Mouse (Mus musculus) stomach, postnatal 0 days (tissue): ENCODE measurements around the gene Sema6b. TPM values are rescaled to one million over a fixed set of nuclear protein-coding genes. Genes with fewer than 3 reads are reported as not detected.

Experiments used
- ATAC-seq: fragments of 200-750 bp; cut with Nextera tagmentation; 2 replicates; pipeline ENCODE4 v1.8.0; 2017; ENCODE audit not compliant: low FRiP score, low TSS enrichment
- DNase-seq: peaks from one replicate; pipeline ENCODE4 v3.0.0-alpha.2; 2016; ENCODE audit warnings: low spot score
- H3K27ac ChIP-seq: fragments of 300-500 bp; sonication (generic); replicated peaks from 2 replicates; pipeline ENCODE4 v1.5.1; 2014; ENCODE audit warnings: mild to moderate bottlenecking, control low read depth
- H3K27me3 ChIP-seq: fragments of 300-500 bp; sonication (generic); 2 replicates; pipeline ENCODE4 v1.6.1; 2014; ENCODE audit warnings: low read length; ENCODE audit not compliant: control insufficient read depth, insufficient read depth
- H3K36me3 ChIP-seq: fragments of 300-500 bp; sonication (generic); 2 replicates; pipeline ENCODE4 v1.6.1; 2014; ENCODE audit warnings: low read length, mixed read lengths; ENCODE audit not compliant: control insufficient read depth, insufficient read depth
- H3K4me1 ChIP-seq: fragments of 300-500 bp; sonication (generic); replicated peaks from 2 replicates; pipeline ENCODE4 v1.6.1; 2014; ENCODE audit warnings: antibody characterized with exemption; ENCODE audit not compliant: control insufficient read depth, insufficient read depth
- H3K4me2 ChIP-seq: fragments of 300-500 bp; sonication (generic); replicated peaks from 2 replicates; pipeline ENCODE4 v1.6.1; 2014; ENCODE audit warnings: low read depth, mild to moderate bottlenecking, control low read depth, moderate library complexity
- H3K4me3 ChIP-seq: fragments of 300-500 bp; sonication (generic); 2 replicates; pipeline ENCODE4 v1.5.1; 2014; ENCODE audit warnings: low read depth, low read length, control low read depth
- H3K9ac ChIP-seq: fragments of 300-500 bp; sonication (generic); 2 replicates; pipeline ENCODE4 v1.6.1; 2014; ENCODE audit warnings: mild to moderate bottlenecking, low read length, control low read depth, mixed read lengths
- H3K9me3 ChIP-seq: fragments of 300-500 bp; sonication (generic); 2 replicates; pipeline ENCODE4 v1.6.1; 2016; ENCODE audit warnings: low read length; ENCODE audit not compliant: control insufficient read depth
- CTCF ChIP-seq: IDR thresholded peaks from 2 replicates; pipeline ENCODE4 v1.5.1; 2016; ENCODE audit warnings: antibody characterized with exemption, low read depth, mild to moderate bottlenecking, moderate library complexity
- EP300 ChIP-seq: optimal IDR thresholded peaks from 2 replicates; pipeline ENCODE3; 2016; ENCODE audit warnings: antibody characterized with exemption
- WGBS: fragments of 180-500 bp; shearing (Covaris S2); extraction: QIAGEN DNeasy Blood & Tissue Kit; methylation state at CpG from one replicate; pipeline ENCODE4 v1.1.7; 2014; 5-methylcytosine and 5-hydroxymethylcytosine counted together
- polyA plus RNA-seq: library from polyadenylated mRNA; unstranded; fragments of >200 nt; fragmentation: Nextera tagmentation; extraction: Ambion mirVana; gene quantifications from 2 replicates; pipeline ENCODE4 v1.2.1, GENCODE M21; 2015

Sema6b gene
- polyA plus RNA-seq, 1 experiment from 2014 or later = 0.39 TPM

DNA sequence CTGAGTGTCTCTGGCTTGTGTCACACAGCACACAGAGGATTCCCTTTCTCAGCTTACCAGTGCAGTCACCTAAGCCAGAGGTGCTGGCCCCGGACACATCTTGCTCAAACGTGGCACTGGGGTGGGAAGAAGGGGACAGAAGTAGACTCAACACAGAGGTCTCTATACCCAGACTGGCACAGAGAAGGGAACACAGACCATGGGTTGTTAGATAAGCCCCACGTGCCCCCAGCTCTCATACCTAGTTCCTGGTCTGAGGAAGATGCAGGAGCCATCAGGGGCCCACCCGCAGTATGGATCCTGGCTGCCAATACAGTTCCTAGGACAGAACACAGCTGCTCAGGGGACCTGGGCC lies 14.9 kb downstream of the Sema6b start:
- no peaks in the 10 kb centered on the region for H3K4me1 ChIP-seq
- no peak for DNase-seq
- no peaks in the 10 kb centered on the region for H3K36me3 ChIP-seq
- no peak overlapping the region for H3K27ac ChIP-seq
- H3K9me3 ChIP-seq = 0 out of 2 replicates have a peak, but pooled peaks cover 3% of the 10 kb centered on the region
- 92% methylated on average over 4 of the region's 4 CpGs for WGBS
- H3K4me2 ChIP-seq = no peak overlapping the region
- H3K27me3 ChIP-seq = no peaks in the 10 kb centered on the region
- H3K9ac ChIP-seq = no peak overlapping the region
- no peak for TF ChIP-seq EP300
- no peak for TF ChIP-seq CTCF
- ATAC-seq = 0 out of 2 replicates have a peak, but pooled peaks have one; percentile 1
- H3K4me3 ChIP-seq = no peak overlapping the region

DNA sequence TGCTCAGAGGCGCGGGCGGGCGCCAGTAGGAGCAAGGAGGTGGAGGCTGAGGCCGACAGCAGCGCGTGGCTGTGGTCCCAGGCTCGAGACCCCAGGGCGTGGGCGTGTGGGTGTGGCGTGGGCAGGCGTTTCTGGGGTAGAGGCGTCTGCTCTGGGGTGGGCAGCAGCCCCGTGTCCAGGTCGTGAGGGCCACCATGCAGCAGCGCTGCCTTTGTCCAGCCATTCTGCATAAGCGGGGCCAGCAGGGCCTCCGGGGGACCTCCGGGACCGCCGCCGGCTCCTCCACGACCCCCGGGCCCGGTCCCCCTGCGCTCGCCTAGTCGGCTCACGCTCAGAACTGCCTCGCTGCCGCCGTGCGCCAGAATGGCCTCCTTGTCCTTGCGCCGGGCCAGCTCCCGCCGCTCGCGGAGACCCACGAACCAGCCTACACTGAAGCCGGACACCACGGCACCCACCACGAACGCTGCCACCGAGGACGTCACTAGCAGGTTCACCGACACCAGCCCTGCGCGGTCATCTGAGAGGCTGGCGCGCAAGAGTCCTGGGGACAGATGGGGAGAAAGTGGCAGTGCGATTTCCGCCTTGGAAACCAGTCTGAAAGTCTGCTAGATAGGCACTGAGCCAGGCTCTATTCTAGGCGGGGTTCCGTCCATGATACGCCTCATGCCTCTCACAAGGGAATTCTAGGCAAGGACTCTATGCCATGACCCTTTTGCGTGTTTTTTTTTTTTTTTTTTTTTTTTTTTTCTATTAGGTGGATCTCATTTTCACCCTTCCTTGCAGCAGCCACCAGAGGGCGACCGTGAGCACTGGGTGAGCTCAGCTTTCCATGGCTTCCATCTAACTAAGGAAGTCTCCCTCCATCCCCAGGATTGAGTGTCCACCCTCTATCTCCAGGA lies 15.5 kb downstream of the Sema6b start:
- WGBS = 17% methylated on average over 47 of the region's 59 CpGs
- Histone ChIP-seq H3K27ac (no peak overlapping the region), H3K27me3 (peaks cover 4% of the 10 kb centered on the region; the same call in 1 of the 2 replicates), H3K4me2 (peak overlapping the region; percentile 85), H3K36me3 (no peaks in the 10 kb centered on the region), H3K4me3 (peak overlapping the region; percentile 40), H3K9me3 (0 out of 2 replicates have a peak, but pooled peaks cover 3% of the 10 kb centered on the region), H3K4me1 (no peaks in the 10 kb centered on the region), H3K9ac (peak overlapping the region; percentile 54)
- ATAC-seq (peak; percentile 35), DNase-seq (peak; percentile 82)
- peak; percentile 79 for TF ChIP-seq CTCF
- no peak for TF ChIP-seq EP300

DNA sequence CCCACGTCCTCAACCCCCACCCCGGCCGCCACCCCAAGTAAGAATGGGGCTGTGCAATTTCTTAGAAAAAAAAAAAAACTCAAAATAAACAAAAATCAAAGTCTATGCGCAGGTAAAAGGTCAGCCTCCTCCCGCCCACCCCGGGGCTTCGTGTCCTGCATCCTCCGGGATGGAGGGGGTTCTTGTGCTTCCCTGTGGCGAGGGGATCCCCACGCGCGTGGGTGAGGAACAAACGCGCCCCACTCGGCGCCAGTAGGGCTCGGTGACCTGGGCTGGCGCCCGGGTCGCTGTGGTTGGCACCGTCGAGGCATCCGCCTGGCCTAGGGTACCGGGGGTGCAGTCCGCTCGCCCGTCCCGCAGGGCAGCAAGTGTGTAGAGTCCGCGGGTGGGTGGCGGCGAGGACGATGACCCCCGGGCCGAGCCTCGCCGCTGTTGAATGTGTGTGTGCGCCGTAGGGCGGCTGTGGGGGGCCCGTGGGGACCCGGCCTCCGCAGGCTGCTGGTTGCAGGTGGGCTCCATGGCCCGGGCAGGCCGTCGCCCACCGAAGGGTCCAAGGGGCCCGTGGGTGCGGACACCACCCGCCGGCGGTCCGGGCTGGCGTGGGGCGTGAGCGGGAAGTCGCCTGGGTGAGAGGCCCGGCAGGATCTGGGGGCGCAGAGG lies 16.3 kb downstream of the Sema6b start:
- H3K27ac ChIP-seq = no peak overlapping the region
- H3K4me2 ChIP-seq = peak overlapping the region; percentile 85
- H3K4me3 ChIP-seq = peak overlapping the region; percentile 40
- H3K4me1 ChIP-seq = no peaks in the 10 kb centered on the region
- TF ChIP-seq EP300 = no peak
- TF ChIP-seq CTCF = no peak
- ATAC-seq (0 out of 2 replicates have a peak, but pooled peaks have one; percentile 6), DNase-seq (no peak)
- H3K9me3 ChIP-seq = 0 out of 2 replicates have a peak, but pooled peaks cover 3% of the 10 kb centered on the region
- H3K27me3 ChIP-seq = peaks cover 4% of the 10 kb centered on the region; the same call in 1 of the 2 replicates
- peak overlapping the region; percentile 54; the same call in 1 of the 2 replicates for H3K9ac ChIP-seq
- no peaks in the 10 kb centered on the region for H3K36me3 ChIP-seq
- WGBS = 42% methylated on average over 44 of the region's 59 CpGs

DNA sequence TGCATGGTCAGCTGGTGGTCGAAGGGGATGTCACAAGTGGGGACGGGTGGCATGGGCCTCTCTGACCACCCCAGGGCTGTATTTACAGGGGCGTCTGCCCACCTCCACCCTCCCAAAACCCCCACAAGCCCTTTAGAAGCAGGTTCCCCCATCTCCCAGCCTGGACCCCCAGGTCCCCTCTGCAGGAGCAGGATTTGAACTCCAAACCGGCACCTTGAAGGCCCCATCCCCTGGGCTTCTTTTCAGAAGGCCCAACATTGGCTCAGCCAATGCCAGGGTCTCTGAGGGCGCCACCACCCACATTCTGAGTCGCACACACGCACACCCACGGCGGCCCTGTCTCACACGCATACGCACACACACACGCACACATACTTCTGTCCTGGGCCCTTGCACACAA lies 17.0 kb downstream of the Sema6b start:
- no peaks in the 10 kb centered on the region for H3K36me3 ChIP-seq
- H3K9ac ChIP-seq = no peak overlapping the region
- 0 out of 2 replicates have a peak, but pooled peaks cover 3% of the 10 kb centered on the region for H3K9me3 ChIP-seq
- DNase-seq (no peak), ATAC-seq (no peak)
- TF ChIP-seq EP300 = no peak
- no peak for TF ChIP-seq CTCF
- H3K4me2 ChIP-seq = no peak overlapping the region
- H3K4me3 ChIP-seq = no peak overlapping the region
- WGBS = 93% methylated on average over 12 of the region's 12 CpGs
- H3K27me3 ChIP-seq = peaks cover 4% of the 10 kb centered on the region; the same call in 1 of the 2 replicates
- H3K27ac ChIP-seq = no peak overlapping the region
- H3K4me1 ChIP-seq = no peaks in the 10 kb centered on the region

DNA sequence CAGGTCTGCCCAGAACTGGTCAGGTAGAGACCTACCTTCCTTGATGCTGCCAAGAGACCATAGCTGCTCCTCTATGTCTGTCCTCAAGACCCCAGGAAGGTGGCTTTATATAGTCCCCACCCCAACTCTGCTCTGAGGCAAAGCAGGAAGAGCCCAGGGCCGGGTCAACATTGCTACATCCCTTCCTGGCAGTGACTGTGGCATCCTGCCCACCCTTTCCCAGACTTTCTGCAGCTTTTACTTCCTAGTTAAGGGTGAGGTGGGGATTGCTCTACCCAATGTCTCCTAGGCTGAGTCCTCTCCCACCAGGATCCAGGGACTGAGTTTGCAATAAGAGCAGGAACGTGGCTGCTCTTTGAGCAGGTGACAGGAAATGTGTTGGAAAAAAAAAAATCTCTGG lies 18.3 kb downstream of the Sema6b start, which contains the start of gene Lrg1:
TSS of gene Lrg1 (minus strand) at position 176 of the 400 bp plus-strand sequence.
- Histone ChIP-seq H3K27me3 (peaks cover 4% of the 10 kb centered on the region; the same call in 1 of the 2 replicates), H3K4me3 (no peak within 1 kb of the TSS), H3K9ac (no peak within 1 kb of the TSS), H3K9me3 (0 out of 2 replicates have a peak, but pooled peaks cover 3% of the 10 kb centered on the region), H3K27ac (no peak within 1 kb of the TSS), H3K4me1 (no peaks in the 10 kb centered on the region; the same call in 1 of the 2 replicates), H3K36me3 (no peaks in the 10 kb centered on the region), H3K4me2 (no peak within 1 kb of the TSS)
- TF ChIP-seq CTCF (no peak), EP300 (no peak)
- DNase-seq = no peak
- WGBS = 66% methylated on average over 2 of the region's 2 CpGs
- ATAC-seq = no peak
